In the genomic region with DNA sequence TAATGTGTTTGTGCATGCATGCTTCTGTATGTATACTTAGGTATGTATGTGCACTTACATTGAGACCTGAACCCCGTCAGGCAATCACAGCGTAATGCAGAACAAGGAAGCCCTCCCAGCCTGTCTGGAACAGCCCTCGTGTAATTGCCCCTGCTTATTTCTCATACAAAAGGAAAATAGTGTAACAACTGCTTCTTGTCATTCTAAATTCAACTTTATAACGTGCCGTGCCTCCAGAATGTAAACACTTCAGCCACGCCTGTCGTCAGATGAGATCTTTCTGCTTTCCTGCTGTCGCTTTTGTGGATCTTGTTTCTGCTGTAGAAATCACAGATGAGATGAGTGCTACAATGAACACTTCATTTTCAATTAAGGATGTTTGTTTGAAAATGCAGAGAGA, we compare ENCODE assay signal across 23 mouse cellular contexts. TPM values are rescaled to one million over a fixed set of nuclear protein-coding genes. Genes with fewer than 3 reads are reported as not detected.
DNase-seq lines count a peak whose midpoint lies in the region; ATAC-seq and TF ChIP-seq lines count a peak whose summit lies in the region.
"Had no signal": no experiment of that assay in that cellular context is flagged by ENCODE, and none has a peak within 500 bp of the region (broad histone marks: within the 10 kb centered on the region; RNA-seq: fewer than 3 reads in every experiment).

No protein-coding gene starts in this region.

- WGBS in hindbrain, embryonic 10.5 days, result 74% methylated on average over 8 of the region's 8 CpGs
- 79% methylated on average over 8 of the region's 8 CpGs for WGBS in hindbrain, embryonic 12.5 days
- 25% methylated on average over 8 of the region's 8 CpGs for WGBS in lung, embryonic 15.5 days
- 22% methylated on average over 8 of the region's 8 CpGs for WGBS in stomach, embryonic 14.5 days
- WGBS in stomach, postnatal 0 days, result 24% methylated on average over 8 of the region's 8 CpGs
- 28% methylated on average over 8 of the region's 8 CpGs for WGBS in stomach, embryonic 16.5 days
- WGBS in forebrain, embryonic 13.5 days, result 73% methylated on average over 8 of the region's 8 CpGs

- no peak overlapping the region for H3K4me2 ChIP-seq in hindbrain, embryonic 12.5 days (replicated peaks)
- H3K4me2 ChIP-seq in lung, embryonic 15.5 days, result peak overlapping the region; percentile 3; the same call in 1 of the 2 replicates
- no peak overlapping the region; the same call in 1 of the 2 replicates for H3K4me2 ChIP-seq in stomach, embryonic 14.5 days (replicated peaks; ENCODE audit: low read depth, low read length)
- no peak overlapping the region for H3K4me2 ChIP-seq in stomach, postnatal 0 days (replicated peaks; ENCODE audit: low read depth)
- H3K4me2 ChIP-seq in stomach, embryonic 16.5 days (ENCODE audit: low read depth, low read length), result peak overlapping the region; percentile 2; the same call in 1 of the 2 replicates
- no peak overlapping the region for H3K4me2 ChIP-seq in forebrain, embryonic 13.5 days
- H3K4me2 ChIP-seq: kidney, embryonic 15.5 days; midbrain, embryonic 12.5 days had no signal

- ATAC-seq in hindbrain, embryonic 12.5 days (ENCODE audit: low FRiP score), result no peak
- peak; percentile 85; the same call in 1 of the 2 replicates for ATAC-seq in lung, embryonic 15.5 days (ENCODE audit: borderline replicate concordance, extremely low read depth, low FRiP score, low TSS enrichment)
- no peak for ATAC-seq in stomach, embryonic 14.5 days (ENCODE audit: insufficient number of reproducible peaks, insufficient read depth, low FRiP score, low read depth)
- ATAC-seq in stomach, postnatal 0 days (ENCODE audit: low FRiP score, low TSS enrichment), result no peak
- no peak for ATAC-seq in stomach, embryonic 16.5 days (ENCODE audit: insufficient read depth, low FRiP score)
- ATAC-seq in forebrain, embryonic 13.5 days, result no peak
- ATAC-seq: hindbrain, postnatal 0 days; Patski had no signal

- no peak overlapping the region for H3K9ac ChIP-seq in hindbrain, embryonic 12.5 days
- H3K9ac ChIP-seq in lung, embryonic 15.5 days, result no peak overlapping the region
- H3K9ac ChIP-seq in stomach, embryonic 14.5 days (replicated peaks; ENCODE audit: low read depth, low read length), result no peak overlapping the region
- H3K9ac ChIP-seq in stomach, postnatal 0 days (ENCODE audit: low read length), result no peak overlapping the region
- no peak overlapping the region for H3K9ac ChIP-seq in stomach, embryonic 16.5 days (ENCODE audit: low read length)
- no peak overlapping the region for H3K9ac ChIP-seq in forebrain, embryonic 13.5 days
- H3K9ac ChIP-seq: kidney, embryonic 15.5 days; midbrain, embryonic 12.5 days had no signal

- H3K4me1 ChIP-seq in hindbrain, embryonic 10.5 days (replicated peaks), result peaks cover 10% of the 10 kb centered on the region
- no peaks in the 10 kb centered on the region for H3K4me1 ChIP-seq in hindbrain, embryonic 12.5 days
- peaks cover 20% of the 10 kb centered on the region; the same call in 1 of the 2 replicates for H3K4me1 ChIP-seq in lung, embryonic 15.5 days
- peaks cover 11% of the 10 kb centered on the region; the same call in 1 of the 2 replicates for H3K4me1 ChIP-seq in stomach, embryonic 14.5 days (ENCODE audit: control insufficient read depth, insufficient read depth, low read length)
- H3K4me1 ChIP-seq in stomach, postnatal 0 days (replicated peaks; ENCODE audit: control insufficient read depth, insufficient read depth), result no peaks in the 10 kb centered on the region; the same call in 1 of the 2 replicates
- peaks cover 6% of the 10 kb centered on the region for H3K4me1 ChIP-seq in stomach, embryonic 16.5 days (ENCODE audit: control insufficient read depth, insufficient read depth, low read length)
- H3K4me1 ChIP-seq in forebrain, embryonic 13.5 days, result no peaks in the 10 kb centered on the region
- H3K4me1 ChIP-seq: kidney, embryonic 15.5 days had no signal

- H3K4me3 ChIP-seq in hindbrain, embryonic 10.5 days, result no peak overlapping the region
- no peak overlapping the region for H3K4me3 ChIP-seq in hindbrain, embryonic 12.5 days
- no peak overlapping the region for H3K4me3 ChIP-seq in lung, embryonic 15.5 days
- no peak overlapping the region for H3K4me3 ChIP-seq in stomach, embryonic 14.5 days (ENCODE audit: low read depth, low read length)
- no peak overlapping the region for H3K4me3 ChIP-seq in stomach, postnatal 0 days (ENCODE audit: low read depth, low read length)
- H3K4me3 ChIP-seq in stomach, embryonic 16.5 days (replicated peaks; ENCODE audit: low read length), result no peak overlapping the region
- no peak overlapping the region for H3K4me3 ChIP-seq in forebrain, embryonic 13.5 days
- H3K4me3 ChIP-seq: kidney, embryonic 15.5 days; layer of hippocampus, adult 2 months; midbrain, embryonic 12.5 days had no signal

- no peak for TF ChIP-seq CTCF in stomach, postnatal 0 days (IDR thresholded peaks at IDR 0.05; ENCODE audit: low read depth)

- no peaks in the 10 kb centered on the region for H3K27me3 ChIP-seq in hindbrain, embryonic 10.5 days (ENCODE audit: insufficient read depth, poor library complexity, severe bottlenecking)
- no peaks in the 10 kb centered on the region for H3K27me3 ChIP-seq in hindbrain, embryonic 12.5 days
- no peaks in the 10 kb centered on the region for H3K27me3 ChIP-seq in lung, embryonic 15.5 days
- H3K27me3 ChIP-seq in stomach, embryonic 14.5 days (ENCODE audit: control insufficient read depth, insufficient read depth, low read length), result no peaks in the 10 kb centered on the region
- no peaks in the 10 kb centered on the region for H3K27me3 ChIP-seq in stomach, postnatal 0 days (ENCODE audit: control insufficient read depth, insufficient read depth, low read length)
- no peaks in the 10 kb centered on the region for H3K27me3 ChIP-seq in stomach, embryonic 16.5 days (ENCODE audit: control insufficient read depth, insufficient read depth, low read length)
- H3K27me3 ChIP-seq in forebrain, embryonic 13.5 days, result no peaks in the 10 kb centered on the region
- H3K27me3 ChIP-seq: kidney, embryonic 15.5 days; midbrain, embryonic 12.5 days; Patski had no signal

- TF ChIP-seq EP300 in stomach, postnatal 0 days (optimal IDR thresholded peaks at IDR 0.05), result no peak

- H3K36me3 ChIP-seq in hindbrain, embryonic 10.5 days, result peaks cover 29% of the 10 kb centered on the region
- H3K36me3 ChIP-seq in hindbrain, embryonic 12.5 days, result peaks cover 7% of the 10 kb centered on the region; the same call in 1 of the 2 replicates
- H3K36me3 ChIP-seq in lung, embryonic 15.5 days, result peaks cover 13% of the 10 kb centered on the region
- peaks cover 8% of the 10 kb centered on the region; the same call in 1 of the 2 replicates for H3K36me3 ChIP-seq in stomach, embryonic 14.5 days (ENCODE audit: control insufficient read depth, insufficient read depth, low read length)
- H3K36me3 ChIP-seq in stomach, postnatal 0 days (ENCODE audit: control insufficient read depth, insufficient read depth, low read length), result 0 out of 2 replicates have a peak, but pooled peaks cover 3% of the 10 kb centered on the region
- no peaks in the 10 kb centered on the region; the same call in 1 of the 2 replicates for H3K36me3 ChIP-seq in stomach, embryonic 16.5 days (ENCODE audit: control insufficient read depth, insufficient read depth, low read length)
- H3K36me3 ChIP-seq in forebrain, embryonic 13.5 days (ENCODE audit: poor library complexity, severe bottlenecking), result peaks cover 20% of the 10 kb centered on the region

- H3K27ac ChIP-seq in hindbrain, embryonic 10.5 days, result peak overlapping the region; percentile 45; the same call in 1 of the 2 replicates
- H3K27ac ChIP-seq in hindbrain, embryonic 12.5 days, result no peak overlapping the region
- H3K27ac ChIP-seq in lung, embryonic 15.5 days, result peak overlapping the region; percentile 37
- peak overlapping the region; percentile 68; the same call in 1 of the 2 replicates for H3K27ac ChIP-seq in stomach, embryonic 14.5 days (ENCODE audit: low read length)
- no peak overlapping the region for H3K27ac ChIP-seq in stomach, postnatal 0 days (replicated peaks)
- H3K27ac ChIP-seq in stomach, embryonic 16.5 days (ENCODE audit: low read length), result peak overlapping the region; percentile 29; the same call in 1 of the 2 replicates
- no peak overlapping the region for H3K27ac ChIP-seq in forebrain, embryonic 13.5 days
- H3K27ac ChIP-seq: hindbrain, postnatal 0 days; kidney, embryonic 15.5 days; layer of hippocampus, adult 2 months had no signal

- H3K9me3 ChIP-seq in hindbrain, embryonic 10.5 days, result no peaks in the 10 kb centered on the region
- H3K9me3 ChIP-seq in hindbrain, embryonic 12.5 days (replicated peaks), result no peaks in the 10 kb centered on the region
- no peaks in the 10 kb centered on the region for H3K9me3 ChIP-seq in lung, embryonic 15.5 days
- no peaks in the 10 kb centered on the region for H3K9me3 ChIP-seq in stomach, embryonic 14.5 days (ENCODE audit: control insufficient read depth, low read depth, low read length)
- no peaks in the 10 kb centered on the region for H3K9me3 ChIP-seq in stomach, postnatal 0 days (ENCODE audit: control insufficient read depth, low read length)
- H3K9me3 ChIP-seq in stomach, embryonic 16.5 days (replicated peaks; ENCODE audit: control insufficient read depth, low read length), result no peaks in the 10 kb centered on the region
- no peaks in the 10 kb centered on the region for H3K9me3 ChIP-seq in forebrain, embryonic 13.5 days (replicated peaks)
- H3K9me3 ChIP-seq: kidney, embryonic 15.5 days; midbrain, embryonic 12.5 days had no signal

- DNase-seq in hindbrain, embryonic 10.5 days (ENCODE audit: low spot score), result no peak
- no peak for DNase-seq in lung, postnatal 14 days
- DNase-seq in stomach, postnatal 0 days (ENCODE audit: low spot score), result no peak
- DNase-seq: adrenal gland, postnatal 10 days; cerebellum, adult 8-10 months; cerebellum, postnatal 25 days; gastrocnemius, postnatal 10 days; heart, postnatal 14 days; kidney, adult 18-20 months; kidney, postnatal 25 days; left cerebral cortex, postnatal 4 days; thymus, adult 18-20 months; thymus, postnatal 36 days had no signal

RNA-seq across cellular contexts. Expression of a gene that starts 30.4 kb away (rescaled TPM):
- polyA plus RNA-seq in hindbrain, embryonic 10.5 days (2016; fragmentation: Nextera tagmentation; extraction: Ambion mirVana), result 18.1 TPM in 2 replicates
- polyA plus RNA-seq in hindbrain, embryonic 12.5 days (2016; fragmentation: Nextera tagmentation; extraction: Ambion mirVana), result 29.2 and 30.0 TPM in 2 replicates
- 20.1 and 24.4 TPM in 2 replicates for polyA plus RNA-seq in lung, embryonic 15.5 days (2015; fragmentation: Nextera tagmentation; extraction: Ambion mirVana)
- polyA plus RNA-seq in stomach, embryonic 14.5 days (2014; fragmentation: Nextera tagmentation; extraction: Ambion mirVana), result 27.1 and 29.2 TPM in 2 replicates
- polyA plus RNA-seq in stomach, postnatal 0 days (2015; fragmentation: Nextera tagmentation; extraction: Ambion mirVana), result 6.8 and 7.8 TPM in 2 replicates
- 18.9 and 19.3 TPM in 2 replicates for polyA plus RNA-seq in stomach, embryonic 16.5 days (2015; fragmentation: Nextera tagmentation; extraction: Ambion mirVana)
- 16.5 and 18.4 TPM in 2 replicates for polyA plus RNA-seq in forebrain, embryonic 13.5 days (2015; fragmentation: Nextera tagmentation; extraction: Ambion mirVana)

Comparison
In these comparisons a context has a peak if more than half of its experiments do, and no peak if none do; other contexts are left out.
1. H3K27ac ChIP-seq: peak in hindbrain, embryonic 10.5 days (single experiment), lung, embryonic 15.5 days (single experiment), stomach, embryonic 14.5 days (single experiment) and stomach, embryonic 16.5 days (single experiment); none in hindbrain, embryonic 12.5 days (single experiment), stomach, postnatal 0 days (single experiment) and forebrain, embryonic 13.5 days (single experiment).
2. H3K4me2 ChIP-seq: peak in lung, embryonic 15.5 days (single experiment) and stomach, embryonic 16.5 days (single experiment); none in hindbrain, embryonic 12.5 days (single experiment), stomach, embryonic 14.5 days (single experiment), stomach, postnatal 0 days (single experiment) and forebrain, embryonic 13.5 days (single experiment).